Mouse (Mus musculus) E14TG2a.4 (cell line): ENCODE measurements at regions not wholly inside any gene's neighbourhood (a gene's known extent, or its start where the extent isn't known, plus 50 kb on each side); places are given as distances from the start of the nearest gene placed in this dataset.

Experiments
- CTCF ChIP-seq: conservative IDR thresholded peaks from 2 replicates; pipeline ENCODE4 v1.5.1; 2014; ENCODE audit warnings: low read length
- NANOG ChIP-seq: IDR thresholded peaks from 2 replicates; pipeline ENCODE4 v1.6.1; 2014; ENCODE audit warnings: borderline replicate concordance, low read length, mixed read lengths

GRCm38 (mm10) chr10:122560001-122560695, 111.8 kb downstream of the Avpr1a start:
- TF ChIP-seq CTCF (no peak), NANOG (no peak)
